Mouse (Mus musculus) midbrain, embryonic 14.5 days (tissue): ENCODE results near the gene Zfp704. TPM values are rescaled to one million over a fixed set of nuclear protein-coding genes. Genes with fewer than 3 reads are reported as not detected.

Source experiments
- ATAC-seq: fragments of 200-750 bp; cut with Nextera tagmentation; 2 replicates; pipeline ENCODE4 v1.8.0; 2017; ENCODE audit warnings: moderate number of reproducible peaks, moderate library complexity; ENCODE audit not compliant: low FRiP score, low TSS enrichment
- DNase-seq: peaks from one replicate; pipeline ENCODE4 v3.0.0-alpha.2; 2015
- H3K27ac ChIP-seq: fragments of 300-500 bp; sonication (generic); replicated peaks from 2 replicates; pipeline ENCODE4 v1.5.1; 2014; ENCODE audit warnings: mild to moderate bottlenecking, low read depth, low read length, moderate library complexity
- H3K27me3 ChIP-seq: fragments of 300-500 bp; sonication (generic); 2 replicates; pipeline ENCODE4 v1.6.1; 2014; ENCODE audit warnings: low read length, control low read depth, mixed read lengths; ENCODE audit not compliant: control insufficient read depth, insufficient read depth
- H3K36me3 ChIP-seq: fragments of 300-500 bp; sonication (generic); 2 replicates; pipeline ENCODE4 v1.6.1; 2014; ENCODE audit warnings: low read length, control low read depth; ENCODE audit not compliant: control insufficient read depth, insufficient read depth
- H3K4me1 ChIP-seq: fragments of 300-500 bp; sonication (generic); 2 replicates; pipeline ENCODE4 v1.6.1; 2014; ENCODE audit warnings: mild to moderate bottlenecking, antibody characterized with exemption, low read length, control low read depth; ENCODE audit not compliant: control insufficient read depth, insufficient read depth
- H3K4me2 ChIP-seq: fragments of 300-500 bp; sonication (generic); 2 replicates; pipeline ENCODE4 v1.6.1; 2014; ENCODE audit warnings: mild to moderate bottlenecking, low read length, moderate library complexity
- H3K4me3 ChIP-seq: fragments of 300-500 bp; sonication (generic); replicated peaks from 2 replicates; pipeline ENCODE4 v1.5.1; 2014; ENCODE audit warnings: low read depth, low read length
- H3K9ac ChIP-seq: fragments of 300-500 bp; sonication (generic); replicated peaks from 2 replicates; pipeline ENCODE4 v1.6.1; 2014; ENCODE audit warnings: mild to moderate bottlenecking, low read length, moderate library complexity
- H3K9me3 ChIP-seq: fragments of 300-500 bp; sonication (generic); 2 replicates; pipeline ENCODE4 v1.6.1; 2016; ENCODE audit warnings: low read length, control low read depth, mixed read lengths; ENCODE audit not compliant: control insufficient read depth
- WGBS: fragments of 180-500 bp; shearing (Covaris S2); extraction: QIAGEN DNeasy Blood & Tissue Kit; methylation state at CpG from one replicate; pipeline ENCODE4 v1.1.7; 2014; 5-methylcytosine and 5-hydroxymethylcytosine counted together
- polyA plus RNA-seq: library from polyadenylated mRNA; unstranded; fragments of >200 nt; fragmentation: Nextera tagmentation; extraction: Ambion mirVana; gene quantifications from 2 replicates; pipeline ENCODE4 v1.2.1, GENCODE M21; 2014

Gene Zfp704
- polyA plus RNA-seq, 1 experiment from 2014 or later: 14.8 TPM

DNA sequence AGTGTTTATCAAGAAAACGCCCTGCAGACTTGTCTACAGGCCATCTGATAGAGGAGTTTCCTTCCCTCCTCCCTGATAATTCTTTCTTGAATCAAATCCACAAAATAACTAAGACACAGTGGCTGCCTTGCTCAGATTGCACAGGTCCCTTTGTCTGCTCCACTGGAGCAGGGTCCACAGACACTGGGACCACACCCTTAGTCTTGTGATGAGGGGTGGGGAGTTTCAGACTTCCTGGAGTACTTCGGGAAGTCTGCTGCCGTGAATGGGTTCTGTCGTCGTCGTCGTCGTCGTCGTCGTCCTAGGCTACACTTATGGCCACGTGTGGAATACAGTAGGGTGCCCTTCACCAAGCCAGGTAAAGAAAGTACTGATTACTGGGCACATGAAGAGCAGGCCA lies 4.8 kb upstream of the Zfp704 start:
- Histone ChIP-seq H3K4me2 (no peak overlapping the region), H3K9me3 (no peaks in the 10 kb centered on the region), H3K27ac (no peak overlapping the region), H3K27me3 (0 out of 2 replicates have a peak, but pooled peaks cover 9% of the 10 kb centered on the region), H3K4me1 (no peaks in the 10 kb centered on the region), H3K9ac (no peak overlapping the region), H3K4me3 (no peak overlapping the region), H3K36me3 (no peaks in the 10 kb centered on the region)
- DNase-seq (no peak), ATAC-seq (no peak)
- 85% methylated on average over 12 of the region's 12 CpGs for WGBS

DNA sequence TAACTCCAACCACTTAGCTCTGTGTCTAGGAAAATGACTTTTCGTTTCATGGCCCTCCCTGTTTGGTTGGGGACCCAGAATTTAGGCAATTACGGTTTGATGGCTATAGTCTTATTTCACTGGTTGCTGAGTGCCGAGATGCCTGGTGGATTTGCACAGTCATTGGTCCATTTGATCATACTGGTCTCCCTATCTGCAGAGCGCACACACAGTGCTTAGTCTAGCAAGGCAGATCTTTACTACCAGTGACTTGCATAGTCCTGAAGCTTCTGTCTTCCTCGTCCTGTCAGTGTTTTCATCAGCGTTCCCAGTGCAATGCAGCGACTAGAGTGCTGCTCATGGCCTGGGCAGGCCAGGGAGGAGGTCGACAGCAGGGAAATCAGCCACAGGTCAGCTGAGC lies 4.1 kb upstream of the Zfp704 start:
- no peak for DNase-seq
- H3K4me1 ChIP-seq: no peaks in the 10 kb centered on the region
- 77% methylated on average over 8 of the region's 8 CpGs for WGBS
- no peak overlapping the region for H3K4me3 ChIP-seq
- no peak overlapping the region for H3K9ac ChIP-seq
- H3K27me3 ChIP-seq: 0 out of 2 replicates have a peak, but pooled peaks cover 9% of the 10 kb centered on the region
- no peaks in the 10 kb centered on the region for H3K9me3 ChIP-seq
- no peak overlapping the region for H3K4me2 ChIP-seq
- H3K36me3 ChIP-seq: no peaks in the 10 kb centered on the region
- no peak for ATAC-seq
- no peak overlapping the region for H3K27ac ChIP-seq

DNA sequence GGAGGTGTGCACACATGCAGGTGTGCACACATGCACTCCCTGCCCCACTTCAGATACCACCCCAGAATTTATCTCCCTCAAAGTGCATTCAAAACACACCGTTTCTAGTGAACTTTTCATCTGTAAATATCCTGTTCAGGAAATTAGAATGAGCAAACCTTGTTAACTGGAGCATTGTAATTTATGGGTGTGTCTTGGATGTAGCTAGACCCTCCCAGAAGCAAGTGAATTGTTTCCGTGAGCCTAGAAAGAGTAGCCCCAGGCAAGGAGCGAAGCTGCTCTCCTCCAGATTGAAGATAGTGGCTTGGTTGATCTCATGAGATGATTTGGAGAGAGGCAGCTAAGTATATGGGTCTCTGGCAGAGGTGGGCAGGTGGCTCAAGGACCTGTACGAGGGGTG lies 1.3 kb upstream of the Zfp704 start:
- Histone ChIP-seq H3K9ac (no peak overlapping the region), H3K4me1 (peaks cover 9% of the 10 kb centered on the region; the same call in 1 of the 2 replicates), H3K27me3 (0 out of 2 replicates have a peak, but pooled peaks cover 9% of the 10 kb centered on the region), H3K27ac (no peak overlapping the region), H3K4me2 (no peak overlapping the region), H3K4me3 (no peak overlapping the region), H3K36me3 (no peaks in the 10 kb centered on the region), H3K9me3 (no peaks in the 10 kb centered on the region)
- ATAC-seq: no peak
- WGBS: 87% methylated on average over 4 of the region's 4 CpGs
- DNase-seq: no peak

DNA sequence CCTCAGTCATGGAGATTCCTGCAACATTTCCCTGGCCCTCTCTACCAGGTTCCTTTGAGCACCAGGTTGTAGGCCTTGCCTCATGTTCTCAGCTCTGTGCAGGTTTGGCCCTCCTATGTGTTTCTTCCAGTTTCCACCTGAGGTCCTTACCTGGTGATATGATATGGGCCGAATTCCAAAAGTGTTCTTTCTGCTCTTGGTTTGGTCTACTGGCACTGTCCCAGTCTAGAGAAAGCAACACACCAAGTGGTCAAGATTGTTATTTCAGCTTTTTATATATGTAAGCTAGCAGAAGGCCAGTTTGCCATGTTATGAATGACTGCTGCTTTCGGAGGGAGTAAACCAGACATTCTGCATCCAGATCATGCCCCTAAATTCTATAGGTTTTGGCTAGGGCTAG lies 541 bp upstream of the Zfp704 start:
- 84% methylated on average over 2 of the region's 2 CpGs for WGBS
- H3K36me3 ChIP-seq: no peaks in the 10 kb centered on the region
- H3K9ac ChIP-seq: no peak overlapping the region; the same call in 1 of the 2 replicates
- H3K9me3 ChIP-seq: no peaks in the 10 kb centered on the region
- H3K4me3 ChIP-seq: peak overlapping the region; percentile 75
- peaks cover 17% of the 10 kb centered on the region for H3K4me1 ChIP-seq
- peak overlapping the region; percentile 96; the same call in 1 of the 2 replicates for H3K27ac ChIP-seq
- H3K4me2 ChIP-seq: peak overlapping the region; percentile 83
- ATAC-seq: no peak
- 0 out of 2 replicates have a peak, but pooled peaks cover 9% of the 10 kb centered on the region for H3K27me3 ChIP-seq
- DNase-seq: peak; percentile 13

- peak overlapping the region; percentile 75 for H3K4me3 ChIP-seq
- DNase-seq (peak; percentile 75), ATAC-seq (peak; percentile 53)
- H3K27ac ChIP-seq: peak overlapping the region; percentile 96
- under 1% methylated on average over 79 of the region's 94 CpGs for WGBS
- peak overlapping the region; percentile 83 for H3K4me2 ChIP-seq
- H3K9me3 ChIP-seq: no peaks in the 10 kb centered on the region
- H3K9ac ChIP-seq: peak overlapping the region; percentile 96
- peaks cover 18% of the 10 kb centered on the region for H3K4me1 ChIP-seq
- H3K36me3 ChIP-seq: no peaks in the 10 kb centered on the region
- 0 out of 2 replicates have a peak, but pooled peaks cover 9% of the 10 kb centered on the region for H3K27me3 ChIP-seq
Measured at GRCm38 (mm10) chr3:9608906-9609580, 842 bp downstream of the Zfp704 start.

- H3K36me3 ChIP-seq: no peaks in the 10 kb centered on the region
- H3K27ac ChIP-seq: peak overlapping the region; percentile 96
- H3K9ac ChIP-seq: peak overlapping the region; percentile 96
- DNase-seq (peak; percentile 73), ATAC-seq (peak; percentile 18)
- H3K4me2 ChIP-seq: peak overlapping the region; percentile 83
- H3K4me3 ChIP-seq: peak overlapping the region; percentile 75
- no peaks in the 10 kb centered on the region for H3K9me3 ChIP-seq
- 0 out of 2 replicates have a peak, but pooled peaks cover 9% of the 10 kb centered on the region for H3K27me3 ChIP-seq
- under 1% methylated on average over 16 of the region's 16 CpGs for WGBS
- H3K4me1 ChIP-seq: peaks cover 18% of the 10 kb centered on the region
Measured at GRCm38 (mm10) chr3:9608441-9608905, 1.4 kb downstream of the Zfp704 start.

DNA sequence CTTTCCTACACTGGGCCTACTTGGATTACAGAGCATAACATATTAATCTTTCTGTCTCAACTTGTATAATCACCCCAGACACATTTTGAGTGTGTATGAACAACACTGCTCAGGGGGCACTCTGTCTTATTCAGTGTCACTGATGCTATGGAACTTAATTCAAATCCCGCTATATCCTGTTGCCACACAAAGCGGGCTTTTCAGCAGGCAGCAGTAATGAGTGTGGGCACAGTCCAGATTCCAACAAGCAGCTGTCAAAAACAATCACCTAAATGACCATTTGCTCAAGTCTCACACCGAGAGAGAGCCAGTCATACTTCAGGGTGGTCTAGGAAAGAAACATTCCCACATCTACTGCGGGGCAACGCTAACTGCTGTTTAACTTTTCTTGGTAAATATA lies 2.2 kb downstream of the Zfp704 start:
- no peaks in the 10 kb centered on the region for H3K36me3 ChIP-seq
- no peak for ATAC-seq
- peak overlapping the region; percentile 83 for H3K4me2 ChIP-seq
- no peak overlapping the region for H3K27ac ChIP-seq
- H3K4me3 ChIP-seq: peak overlapping the region; percentile 75; the same call in 1 of the 2 replicates
- peaks cover 18% of the 10 kb centered on the region for H3K4me1 ChIP-seq
- H3K27me3 ChIP-seq: 0 out of 2 replicates have a peak, but pooled peaks cover 7% of the 10 kb centered on the region
- no peaks in the 10 kb centered on the region for H3K9me3 ChIP-seq
- 36% methylated on average over 5 of the region's 5 CpGs for WGBS
- no peak overlapping the region for H3K9ac ChIP-seq
- peak; percentile 51 for DNase-seq

- DNase-seq (peak; percentile 19), ATAC-seq (no peak)
- Histone ChIP-seq H3K9ac (no peak overlapping the region), H3K27ac (no peak overlapping the region), H3K4me3 (no peak overlapping the region), H3K4me1 (peaks cover 18% of the 10 kb centered on the region), H3K9me3 (no peaks in the 10 kb centered on the region), H3K36me3 (no peaks in the 10 kb centered on the region), H3K4me2 (peak overlapping the region; percentile 14; the same call in 1 of the 2 replicates), H3K27me3 (no peaks in the 10 kb centered on the region)
- 29% methylated on average over 11 of the region's 11 CpGs for WGBS
Measured at GRCm38 (mm10) chr3:9605784-9606706, 3.8 kb downstream of the Zfp704 start.
